Mouse (Mus musculus) retina, postnatal 7 days (tissue): ENCODE measurements around the gene Grin2b.

Experiments used
- DNase-seq: peaks from one replicate; pipeline ENCODE4 v3.0.0-alpha.2; 2012; ENCODE audit warnings: low read depth, low spot score

Grin2b gene

GRCm38 (mm10) chr6:136173191-136173896, at the start of gene Grin2b:
Gene Grin2b (minus strand): TSS chr6:136173511.
- DNase-seq: peak; percentile 37

DNA sequence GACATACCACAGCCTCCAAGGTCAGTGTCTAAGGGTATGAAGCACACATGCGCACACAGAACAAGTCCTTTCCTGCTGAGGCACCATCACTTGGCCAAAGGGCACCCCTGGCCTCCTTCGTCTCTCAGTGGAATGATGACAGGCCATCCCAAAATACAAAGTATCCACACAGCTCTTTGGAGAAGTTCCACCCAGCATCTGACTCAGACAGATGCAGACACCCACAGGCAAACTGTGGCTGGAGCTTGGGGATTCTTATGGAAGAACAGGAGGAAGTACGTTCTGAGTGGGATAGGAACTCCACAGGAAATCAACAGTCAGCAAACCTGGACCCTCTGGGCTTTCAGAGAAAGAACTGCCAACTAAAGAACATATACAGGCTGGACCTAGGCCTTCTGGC, 48.6 kb upstream of the Grin2b start:
- no peak for DNase-seq

DNA sequence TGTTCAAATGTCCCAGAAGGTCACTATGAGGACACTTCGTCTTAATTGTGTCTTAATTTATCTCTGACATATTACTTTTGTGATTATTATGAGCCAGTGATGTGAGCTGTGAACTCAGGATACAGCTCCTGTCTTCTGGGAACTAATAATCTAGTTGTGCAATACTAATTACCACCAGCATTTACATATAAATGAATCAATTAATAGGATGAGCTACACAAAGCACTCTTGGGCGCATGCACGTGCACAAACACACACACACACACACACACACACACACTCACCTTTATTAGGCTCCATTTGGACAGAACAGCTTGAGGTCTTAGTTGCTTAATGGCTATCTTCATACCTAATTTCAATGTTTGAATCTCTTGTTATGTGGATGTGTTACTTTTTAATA, 37.1 kb upstream of the Grin2b start:
- no peak for DNase-seq

- no peak for DNase-seq
Observed at GRCm38 (mm10) chr6:136199814-136200213, 26.5 kb upstream of the Grin2b start.

- no peak for DNase-seq
Observed at GRCm38 (mm10) chr6:136194616-136195015, 21.3 kb upstream of the Grin2b start.

DNA sequence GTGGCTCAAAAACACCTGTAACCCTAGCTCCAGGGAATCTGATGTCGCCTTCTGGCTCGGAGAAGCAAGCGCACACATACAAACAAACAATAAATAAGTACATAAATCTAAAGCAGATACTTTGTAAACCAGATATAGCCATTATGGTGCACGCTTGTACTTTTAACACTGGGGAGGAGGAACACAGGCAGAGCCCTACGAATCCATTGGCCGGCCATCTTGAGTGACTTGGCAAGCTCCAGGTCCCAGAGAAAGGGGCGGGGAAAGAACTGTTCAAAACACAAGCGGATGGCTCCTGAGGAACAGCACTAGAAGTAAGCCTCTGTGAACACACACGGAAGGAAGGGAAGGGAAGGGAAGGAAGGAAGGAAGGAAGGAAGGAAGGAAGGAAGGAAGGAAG, 4.8 kb upstream of the Grin2b start:
- DNase-seq: no peak

DNA sequence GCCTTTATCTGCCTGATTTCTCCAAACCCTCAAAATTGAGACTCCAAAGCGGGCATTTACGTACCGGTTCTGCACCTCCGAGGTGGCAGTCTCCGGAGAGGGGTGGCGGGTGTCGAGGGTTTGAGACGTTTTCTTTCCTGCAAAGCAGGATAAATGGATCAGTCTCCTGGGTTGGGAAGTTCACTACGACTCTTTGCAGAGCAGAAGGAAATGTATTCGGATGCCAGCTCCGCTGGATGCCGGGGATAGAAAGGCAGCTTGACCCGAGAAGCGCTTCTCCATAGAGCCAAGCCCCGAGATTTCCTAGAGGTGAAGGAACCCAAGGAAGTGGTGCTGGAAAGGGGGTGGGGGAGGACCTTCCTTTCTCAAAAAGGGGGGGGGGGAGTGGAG, 515 bp downstream of the Grin2b start:
- no peak for DNase-seq

DNA sequence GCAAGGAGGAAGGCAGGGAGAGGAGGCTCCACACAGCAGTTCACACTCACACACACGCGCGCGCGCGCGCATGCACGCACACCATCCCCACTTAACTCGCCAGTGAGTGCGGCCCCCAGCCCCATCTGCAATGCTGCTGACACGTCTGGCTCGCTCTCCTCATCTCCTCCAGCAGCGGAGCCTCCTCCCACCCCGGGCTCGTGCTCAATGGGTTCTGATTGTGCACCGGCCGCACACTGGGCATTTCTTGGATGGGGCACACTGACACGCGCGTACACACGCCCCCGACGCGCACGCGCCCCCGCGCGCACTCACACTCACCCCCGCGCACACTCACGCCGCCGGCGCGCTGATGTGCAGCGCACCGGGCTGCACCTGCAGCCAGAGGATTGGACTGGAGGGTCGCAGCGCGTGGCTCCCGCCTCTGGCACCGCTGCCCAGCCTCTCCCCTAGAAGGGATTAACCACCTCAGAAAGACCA, 1.1 kb downstream of the Grin2b start:
- DNase-seq: no peak

DNA sequence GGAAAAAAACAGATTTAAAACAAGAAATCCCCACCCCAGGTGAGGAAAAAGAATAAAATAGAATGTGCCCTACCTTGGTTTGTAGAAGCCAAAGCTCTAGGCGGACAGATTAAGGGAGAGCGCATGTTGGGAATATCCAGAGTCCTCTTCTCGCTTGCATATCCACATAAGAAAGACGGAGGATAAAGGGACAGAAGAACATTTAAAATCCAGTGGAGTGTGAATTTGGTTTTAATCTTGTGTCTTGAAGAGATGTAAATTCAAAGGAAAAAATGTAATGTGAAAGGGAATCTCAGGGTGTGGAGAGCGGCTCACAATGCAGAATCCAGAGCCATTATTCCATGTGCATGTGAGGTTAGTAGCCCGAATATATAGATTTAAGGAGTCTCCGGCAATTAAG, 2.0 kb downstream of the Grin2b start:
- DNase-seq: no peak

DNA sequence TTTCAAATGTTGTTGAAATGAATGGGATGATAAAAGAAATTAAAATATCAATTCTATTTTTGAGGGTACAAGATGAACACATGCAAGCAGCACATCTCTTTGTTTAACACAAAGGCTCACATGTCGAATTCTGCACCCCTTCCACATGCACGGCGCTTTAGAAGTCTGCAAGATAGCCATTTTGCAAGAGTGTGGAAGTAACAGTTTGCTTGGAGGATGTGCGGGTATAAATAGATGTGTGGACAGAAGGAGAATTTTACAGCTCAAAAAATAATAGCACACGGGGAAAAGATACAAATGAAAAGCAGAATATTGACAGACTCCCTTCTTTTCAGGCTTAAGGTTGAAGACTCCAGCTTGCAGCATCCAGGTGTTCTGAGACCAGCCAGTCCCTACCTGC, 2.9 kb downstream of the Grin2b start:
- DNase-seq: no peak

DNA sequence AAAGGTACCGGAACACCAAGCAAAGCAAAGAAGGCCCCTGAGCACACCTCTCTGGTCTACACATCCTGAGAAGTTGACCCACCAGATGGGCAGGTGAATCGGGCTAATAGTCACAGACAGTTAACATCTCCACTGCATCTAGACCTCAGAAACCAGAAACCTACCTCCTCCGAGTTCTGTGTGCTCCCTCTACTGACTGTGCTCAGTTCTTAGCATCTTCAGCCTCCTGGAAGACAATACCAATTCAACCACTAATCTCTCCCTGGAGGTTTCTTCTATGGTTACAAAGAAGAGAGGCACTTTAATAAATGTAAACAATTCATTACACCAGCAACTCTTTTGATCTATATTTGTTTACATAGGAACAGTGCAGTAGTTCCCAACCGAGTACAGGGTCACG, 6.0 kb downstream of the Grin2b start:
- DNase-seq: no peak

GRCm38 (mm10) chr6:136165443-136166077, 7.8 kb downstream of the Grin2b start:
- no peak for DNase-seq

GRCm38 (mm10) chr6:136162090-136162489, 11.2 kb downstream of the Grin2b start:
- DNase-seq: no peak

DNA sequence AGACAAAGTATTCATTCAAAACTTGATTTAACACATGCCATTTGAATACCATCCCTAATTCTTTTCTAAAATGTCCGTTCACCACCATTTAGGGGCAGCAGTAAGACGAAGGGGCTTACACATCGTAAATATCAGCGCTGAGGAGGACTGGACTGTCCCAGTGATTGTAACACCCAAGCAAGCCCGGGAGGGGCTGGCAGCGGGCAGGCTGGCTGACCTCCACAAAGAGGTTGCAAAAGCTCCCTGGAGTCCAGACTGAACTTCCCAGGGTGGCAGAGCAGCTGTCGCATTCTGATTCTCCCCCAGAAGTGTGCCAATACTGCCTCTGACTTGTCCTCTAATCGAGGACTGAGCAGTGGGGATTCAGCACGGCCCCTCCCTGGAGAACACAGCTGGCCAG, 19.9 kb downstream of the Grin2b start:
- DNase-seq: no peak

GRCm38 (mm10) chr6:136150064-136150463, 23.2 kb downstream of the Grin2b start:
- DNase-seq: no peak

- no peak for DNase-seq
Observed at GRCm38 (mm10) chr6:136139967-136140366, 33.3 kb downstream of the Grin2b start.

GRCm38 (mm10) chr6:136130456-136130855, 42.9 kb downstream of the Grin2b start:
- peak; percentile 21 for DNase-seq

DNA sequence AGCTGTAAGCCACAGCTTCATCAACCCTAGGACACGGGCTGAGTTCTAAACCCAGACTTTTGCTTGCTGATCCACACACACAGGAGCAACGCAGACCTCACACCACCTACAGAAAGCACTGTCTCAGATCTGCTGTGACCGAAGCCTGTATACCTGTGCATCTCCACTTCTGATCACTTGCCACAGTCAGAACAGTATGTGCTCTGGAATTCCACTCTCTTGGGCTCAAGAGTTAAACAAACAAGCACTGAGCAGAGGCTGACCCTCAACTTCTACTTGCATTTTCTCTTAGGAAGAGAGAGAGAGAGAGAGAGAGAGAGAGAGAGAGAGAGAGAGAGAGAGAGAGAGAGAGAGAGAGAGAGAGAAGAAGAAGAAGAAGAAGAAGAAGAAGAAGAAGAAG, 50.7 kb downstream of the Grin2b start:
- no peak for DNase-seq

- no peak for DNase-seq
Observed at GRCm38 (mm10) chr6:136117390-136117789, 55.9 kb downstream of the Grin2b start.

DNA sequence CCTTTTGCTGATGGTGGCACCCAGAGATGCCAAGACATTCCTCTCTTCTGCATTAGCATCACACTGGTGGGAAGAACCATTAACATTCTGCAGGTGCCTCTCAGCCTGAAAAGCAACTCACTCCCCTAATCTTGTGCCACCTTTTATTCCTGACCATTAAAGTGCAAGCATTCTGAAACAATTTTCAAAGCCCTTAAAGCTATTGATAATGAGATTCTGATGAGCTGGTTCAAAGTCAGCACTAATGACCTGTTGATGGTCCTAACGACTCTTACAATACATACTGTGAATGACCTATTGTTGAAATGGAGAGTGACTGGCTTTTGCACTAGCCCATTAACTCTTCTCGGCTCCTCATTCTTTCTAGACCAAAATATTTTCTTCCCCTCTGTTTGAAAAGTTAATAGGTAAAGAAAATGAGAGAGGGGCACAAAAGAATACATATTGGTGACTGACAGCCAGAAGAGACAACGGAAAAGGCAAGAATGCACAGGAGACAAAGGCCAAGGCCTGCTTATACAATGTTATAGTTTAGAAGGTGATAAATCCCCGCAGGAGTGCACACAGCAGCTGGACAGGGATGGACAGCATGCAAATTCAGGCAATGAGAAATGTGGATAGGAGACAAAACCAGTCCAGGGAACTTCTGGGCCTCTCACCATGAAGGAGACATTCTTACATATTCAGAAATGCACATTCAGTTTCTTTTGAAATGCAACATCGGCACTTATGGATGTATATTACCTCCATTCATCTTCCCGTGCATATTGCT, 59.5 kb downstream of the Grin2b start:
- DNase-seq: no peak

DNA sequence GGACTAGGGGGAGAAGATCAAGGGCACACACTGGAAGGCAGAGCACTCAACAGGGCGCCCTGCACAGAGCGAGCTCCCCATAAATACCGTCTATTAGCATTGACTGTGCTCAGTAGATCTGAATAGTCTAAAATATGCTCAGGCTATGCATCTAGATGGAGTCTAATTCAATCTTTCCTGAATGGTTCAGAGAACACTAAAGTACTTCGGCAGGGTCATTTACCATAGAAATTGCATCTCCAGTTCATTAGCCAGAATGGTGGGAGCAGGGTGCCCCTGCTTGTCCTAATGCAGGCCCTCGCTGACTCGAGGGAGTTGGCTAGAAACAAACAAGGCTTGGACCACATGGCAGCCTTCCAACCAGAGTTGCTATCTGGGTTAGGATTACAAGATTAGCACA, 64.1 kb downstream of the Grin2b start:
- DNase-seq: peak; percentile 13

DNA sequence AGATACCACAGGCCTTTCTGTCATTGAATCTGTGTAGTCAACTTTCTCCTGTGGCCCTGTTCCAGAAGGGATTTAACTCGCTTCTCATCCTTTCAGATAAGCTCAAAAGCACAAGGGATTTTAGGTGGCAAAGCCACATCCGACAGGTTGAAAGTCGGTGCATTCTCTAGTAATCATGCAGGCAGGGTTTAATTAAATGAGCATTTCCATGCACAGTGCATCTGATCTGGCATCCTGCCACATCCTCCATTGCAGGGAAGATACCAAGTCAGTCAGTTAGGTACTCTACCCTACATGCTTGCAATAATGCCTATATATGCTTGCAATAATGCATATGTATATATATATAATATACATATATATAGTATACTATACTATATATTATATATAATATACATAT, 64.8 kb downstream of the Grin2b start:
- DNase-seq: peak; percentile 24

DNA sequence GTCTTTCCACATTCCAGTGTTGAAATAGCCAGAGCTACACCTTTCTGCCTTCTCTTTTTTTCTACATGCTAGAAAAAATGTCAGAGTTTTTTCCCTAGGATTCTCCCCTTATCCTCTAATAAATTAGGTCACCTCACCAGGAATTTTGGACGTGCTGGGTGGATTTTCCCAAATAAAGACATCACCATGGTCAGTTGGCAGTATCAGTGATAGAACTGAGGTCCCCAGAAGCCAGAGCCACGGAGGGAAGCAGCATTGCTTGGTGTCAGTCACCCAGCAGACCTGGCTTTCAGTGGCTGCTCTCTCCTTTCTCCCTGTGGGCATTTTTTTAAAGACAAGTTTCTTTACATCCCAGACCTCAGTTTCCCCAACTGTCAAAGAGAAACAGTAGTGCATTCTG, 68.1 kb downstream of the Grin2b start:
- no peak for DNase-seq
